Mouse (Mus musculus) liver, embryonic 14.5 days (tissue): ENCODE data around the gene Npas3.

ENCODE experiments used
- CTCF ChIP-seq: IDR thresholded peaks from 2 replicates; pipeline ENCODE4 v1.5.1; 2016; ENCODE audit warnings: antibody characterized with exemption, low read depth, control low read depth
- EP300 ChIP-seq: IDR thresholded peaks from 2 replicates; pipeline ENCODE4 v1.6.1; 2016; ENCODE audit warnings: antibody characterized with exemption, low read depth

GRCm38 (mm10) chr12:53638571-53638970, 390.1 kb downstream of the Npas3 start:
- no peak for TF ChIP-seq CTCF
- no peak for TF ChIP-seq EP300
